Mouse (Mus musculus): Measurements from ENCODE around the gene Jazf1. TPM values are rescaled to one million over a fixed set of nuclear protein-coding genes. Genes with fewer than 3 reads are reported as not detected.

Jazf1 gene
- polyA plus RNA-seq, 1 experiment, result 1.4 TPM

DNA sequence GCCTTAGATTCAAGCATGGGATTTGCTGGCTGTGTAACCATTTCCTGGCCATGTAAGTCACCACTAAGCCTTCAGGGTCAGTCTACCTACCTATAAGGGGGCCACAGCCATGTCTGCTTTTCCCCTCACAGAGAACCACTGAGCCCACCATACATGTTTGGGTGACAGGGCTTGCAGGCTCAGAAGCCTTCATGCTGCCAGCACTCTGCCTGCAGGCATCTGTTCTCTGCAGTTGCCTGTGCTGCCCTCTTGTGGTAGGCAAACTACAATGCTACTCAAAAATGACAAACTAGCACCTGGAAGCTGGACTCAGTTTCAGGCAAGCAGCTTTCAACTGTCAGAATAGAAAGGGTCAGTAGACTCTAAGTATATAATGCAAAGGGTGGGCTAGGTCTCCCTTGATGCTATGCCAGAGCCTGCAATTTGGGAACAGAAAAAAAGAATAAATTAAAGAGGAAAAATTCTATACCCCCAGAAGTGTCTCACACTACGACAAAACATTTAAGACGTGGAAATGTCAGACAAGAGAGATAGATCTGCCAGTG, 98.6 kb downstream of the Jazf1 start:
- Histone ChIP-seq H3K27ac (ENCODE audit: control insufficient read depth, insufficient read depth, low read length) (no peak overlapping the region), H3K4me1 (replicated peaks; ENCODE audit: control insufficient read depth, insufficient read depth, low read length) (peaks cover 14% of the 10 kb centered on the region), H3K36me3 (ENCODE audit: control insufficient read depth, insufficient read depth, low read length) (no peaks in the 10 kb centered on the region), H3K4me3 (ENCODE audit: control insufficient read depth, insufficient read depth, low read length) (no peak overlapping the region), H3K27me3 (ENCODE audit: control insufficient read depth, insufficient read depth, low read length) (no peaks in the 10 kb centered on the region)
- TF ChIP-seq POLR2A (IDR thresholded peaks at IDR 0.05; ENCODE audit: control insufficient read depth, extremely low read depth, insufficient read depth, low read length, poor library complexity) (no peak), CTCF (IDR thresholded peaks at IDR 0.05; ENCODE audit: borderline replicate concordance, control insufficient read depth, extremely low read depth, insufficient read depth, low read length, poor library complexity) (peak; percentile 87)
- 97% methylated on average over 2 of the region's 2 CpGs for WGBS
- peak; percentile 81 for DNase-seq

DNA sequence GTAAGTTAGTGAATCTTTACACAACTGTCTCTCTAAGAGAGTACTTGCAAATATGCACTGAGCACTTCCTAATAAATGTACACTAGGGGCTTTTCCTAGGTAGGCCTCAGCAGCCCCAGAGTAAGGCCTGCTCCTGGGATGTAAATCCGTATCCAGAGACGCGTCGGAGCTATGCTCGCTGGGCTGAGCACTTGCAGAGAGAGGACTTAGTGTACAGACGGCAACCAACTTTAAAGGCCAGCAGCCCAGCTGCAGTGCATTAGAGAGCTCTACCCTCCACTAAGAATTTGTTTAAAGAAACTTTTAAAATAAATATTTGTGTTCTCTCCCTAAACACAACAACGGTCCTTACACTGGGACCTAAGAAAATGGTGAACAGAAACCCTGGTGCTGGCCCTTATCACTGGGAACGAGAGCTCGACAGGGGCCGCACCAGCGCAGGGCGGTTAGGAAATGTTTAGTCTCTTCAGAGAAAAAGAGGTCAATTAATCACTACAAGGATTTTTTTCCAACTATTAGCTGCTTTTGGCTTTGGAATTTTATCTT, 100.0 kb downstream of the Jazf1 start:
- H3K27me3 ChIP-seq (ENCODE audit: control insufficient read depth, insufficient read depth, low read length), result no peaks in the 10 kb centered on the region
- no peak for TF ChIP-seq POLR2A (IDR thresholded peaks at IDR 0.05; ENCODE audit: control insufficient read depth, extremely low read depth, insufficient read depth, low read length, poor library complexity)
- no peak for TF ChIP-seq CTCF (IDR thresholded peaks at IDR 0.05; ENCODE audit: borderline replicate concordance, control insufficient read depth, extremely low read depth, insufficient read depth, low read length, poor library complexity)
- H3K4me3 ChIP-seq (ENCODE audit: control insufficient read depth, insufficient read depth, low read length), result no peak overlapping the region
- WGBS, result 97% methylated on average over 12 of the region's 12 CpGs
- H3K4me1 ChIP-seq (replicated peaks; ENCODE audit: control insufficient read depth, insufficient read depth, low read length), result peaks cover 14% of the 10 kb centered on the region
- no peak overlapping the region for H3K27ac ChIP-seq (ENCODE audit: control insufficient read depth, insufficient read depth, low read length)
- no peaks in the 10 kb centered on the region for H3K36me3 ChIP-seq (ENCODE audit: control insufficient read depth, insufficient read depth, low read length)
- DNase-seq, result no peak

DNA sequence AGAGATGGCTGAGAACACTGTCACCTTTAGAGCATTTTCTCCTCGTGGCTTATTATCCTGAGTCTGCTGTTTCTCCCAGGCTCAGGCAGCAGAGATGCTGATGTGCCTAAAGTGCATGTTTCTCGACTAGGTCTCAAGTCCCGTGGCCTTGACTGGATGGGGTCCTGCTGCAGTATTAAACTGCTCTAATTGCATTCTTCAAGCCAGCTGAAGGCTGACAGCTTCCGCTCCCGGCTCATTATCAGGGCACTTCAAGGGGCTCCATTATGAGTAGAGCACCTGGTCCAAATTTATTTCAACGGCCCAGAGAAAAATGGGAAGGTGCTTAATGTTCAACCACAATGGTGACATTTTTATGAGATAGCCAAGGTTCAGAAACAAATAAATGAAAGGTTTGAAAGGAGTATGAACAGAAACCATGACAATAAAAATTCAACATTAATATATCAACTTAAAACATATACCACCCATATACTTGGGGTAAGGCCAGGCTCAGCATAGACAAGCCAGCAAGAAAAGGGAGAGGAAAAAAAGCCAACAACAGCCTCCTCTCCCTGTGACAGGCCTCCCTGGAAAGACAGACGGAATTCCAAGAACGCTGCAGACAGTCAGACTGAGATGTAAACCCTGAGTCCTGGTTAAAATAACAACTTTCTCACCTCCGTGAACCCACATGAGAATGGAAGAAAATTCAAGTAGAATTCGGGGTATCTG, 100.7 kb downstream of the Jazf1 start:
- H3K36me3 ChIP-seq (ENCODE audit: control insufficient read depth, insufficient read depth, low read length), result no peaks in the 10 kb centered on the region
- 95% methylated on average over 10 of the region's 10 CpGs for WGBS
- no peak overlapping the region for H3K27ac ChIP-seq (ENCODE audit: control insufficient read depth, insufficient read depth, low read length)
- DNase-seq, result no peak
- peaks cover 20% of the 10 kb centered on the region for H3K4me1 ChIP-seq (replicated peaks; ENCODE audit: control insufficient read depth, insufficient read depth, low read length)
- no peaks in the 10 kb centered on the region for H3K27me3 ChIP-seq (ENCODE audit: control insufficient read depth, insufficient read depth, low read length)
- TF ChIP-seq CTCF (IDR thresholded peaks at IDR 0.05; ENCODE audit: borderline replicate concordance, control insufficient read depth, extremely low read depth, insufficient read depth, low read length, poor library complexity) (no peak), POLR2A (IDR thresholded peaks at IDR 0.05; ENCODE audit: control insufficient read depth, extremely low read depth, insufficient read depth, low read length, poor library complexity) (no peak)
- no peak overlapping the region for H3K4me3 ChIP-seq (ENCODE audit: control insufficient read depth, insufficient read depth, low read length)

DNA sequence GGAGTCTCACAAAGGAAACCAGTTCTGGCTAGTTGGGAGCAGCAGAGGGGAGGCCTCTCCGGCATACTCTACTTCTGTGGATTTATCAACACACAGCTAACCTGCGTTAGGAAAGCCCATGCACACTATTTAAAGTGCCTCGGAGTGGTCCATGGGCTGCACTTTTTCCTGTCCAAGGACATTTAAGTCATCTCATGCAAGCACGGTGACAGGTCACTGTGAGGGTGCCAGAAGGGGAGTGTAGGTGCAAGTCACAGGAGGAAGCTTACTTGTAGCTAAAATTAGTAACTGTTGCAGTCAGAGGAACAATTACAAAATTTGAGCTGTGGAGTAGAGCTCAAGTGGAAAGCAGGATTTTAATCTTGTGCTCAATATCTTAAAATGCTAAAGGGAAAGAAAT, 102.4 kb downstream of the Jazf1 start:
- 41% methylated on average over 4 of the region's 4 CpGs for WGBS
- Histone ChIP-seq H3K27ac (ENCODE audit: control insufficient read depth, insufficient read depth, low read length) (no peak overlapping the region), H3K36me3 (ENCODE audit: control insufficient read depth, insufficient read depth, low read length) (no peaks in the 10 kb centered on the region), H3K27me3 (ENCODE audit: control insufficient read depth, insufficient read depth, low read length) (no peaks in the 10 kb centered on the region), H3K4me1 (replicated peaks; ENCODE audit: control insufficient read depth, insufficient read depth, low read length) (peaks cover 20% of the 10 kb centered on the region), H3K4me3 (ENCODE audit: control insufficient read depth, insufficient read depth, low read length) (no peak overlapping the region)
- DNase-seq, result no peak
- no peak for TF ChIP-seq CTCF (IDR thresholded peaks at IDR 0.05; ENCODE audit: borderline replicate concordance, control insufficient read depth, extremely low read depth, insufficient read depth, low read length, poor library complexity)
- TF ChIP-seq POLR2A (IDR thresholded peaks at IDR 0.05; ENCODE audit: control insufficient read depth, extremely low read depth, insufficient read depth, low read length, poor library complexity), result no peak

DNA sequence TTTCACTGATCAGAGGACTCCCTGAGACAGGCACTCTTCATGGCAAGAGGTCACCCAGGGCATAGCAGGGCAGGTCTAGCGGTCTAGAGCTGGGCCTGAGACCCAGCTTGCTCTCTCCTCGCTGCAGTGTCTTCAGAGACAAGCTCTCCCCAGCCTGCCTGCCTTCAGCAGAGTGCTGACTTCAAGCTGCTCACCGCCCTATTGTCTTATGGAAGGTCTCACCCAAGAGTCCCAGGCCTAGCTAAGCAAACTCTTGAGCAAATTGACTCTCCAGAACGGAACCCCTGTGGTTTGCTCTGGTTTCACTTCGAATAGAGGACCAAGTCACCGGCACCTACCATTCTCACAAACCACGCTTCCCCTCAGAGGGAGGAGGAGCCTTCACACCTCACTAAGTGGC, 103.1 kb downstream of the Jazf1 start:
- H3K27ac ChIP-seq (ENCODE audit: control insufficient read depth, insufficient read depth, low read length), result 0 out of 2 replicates have a peak overlapping the region, but pooled peaks have one; percentile 40
- H3K27me3 ChIP-seq (ENCODE audit: control insufficient read depth, insufficient read depth, low read length), result no peaks in the 10 kb centered on the region
- DNase-seq, result peak; percentile 33
- H3K36me3 ChIP-seq (ENCODE audit: control insufficient read depth, insufficient read depth, low read length), result no peaks in the 10 kb centered on the region
- H3K4me1 ChIP-seq (replicated peaks; ENCODE audit: control insufficient read depth, insufficient read depth, low read length), result peaks cover 20% of the 10 kb centered on the region
- 23% methylated on average over 7 of the region's 7 CpGs for WGBS
- no peak overlapping the region for H3K4me3 ChIP-seq (ENCODE audit: control insufficient read depth, insufficient read depth, low read length)
- TF ChIP-seq CTCF (IDR thresholded peaks at IDR 0.05; ENCODE audit: borderline replicate concordance, control insufficient read depth, extremely low read depth, insufficient read depth, low read length, poor library complexity) (0 out of 2 replicates have a peak, but pooled peaks have one; percentile 10), POLR2A (IDR thresholded peaks at IDR 0.05; ENCODE audit: control insufficient read depth, extremely low read depth, insufficient read depth, low read length, poor library complexity) (no peak)

DNA sequence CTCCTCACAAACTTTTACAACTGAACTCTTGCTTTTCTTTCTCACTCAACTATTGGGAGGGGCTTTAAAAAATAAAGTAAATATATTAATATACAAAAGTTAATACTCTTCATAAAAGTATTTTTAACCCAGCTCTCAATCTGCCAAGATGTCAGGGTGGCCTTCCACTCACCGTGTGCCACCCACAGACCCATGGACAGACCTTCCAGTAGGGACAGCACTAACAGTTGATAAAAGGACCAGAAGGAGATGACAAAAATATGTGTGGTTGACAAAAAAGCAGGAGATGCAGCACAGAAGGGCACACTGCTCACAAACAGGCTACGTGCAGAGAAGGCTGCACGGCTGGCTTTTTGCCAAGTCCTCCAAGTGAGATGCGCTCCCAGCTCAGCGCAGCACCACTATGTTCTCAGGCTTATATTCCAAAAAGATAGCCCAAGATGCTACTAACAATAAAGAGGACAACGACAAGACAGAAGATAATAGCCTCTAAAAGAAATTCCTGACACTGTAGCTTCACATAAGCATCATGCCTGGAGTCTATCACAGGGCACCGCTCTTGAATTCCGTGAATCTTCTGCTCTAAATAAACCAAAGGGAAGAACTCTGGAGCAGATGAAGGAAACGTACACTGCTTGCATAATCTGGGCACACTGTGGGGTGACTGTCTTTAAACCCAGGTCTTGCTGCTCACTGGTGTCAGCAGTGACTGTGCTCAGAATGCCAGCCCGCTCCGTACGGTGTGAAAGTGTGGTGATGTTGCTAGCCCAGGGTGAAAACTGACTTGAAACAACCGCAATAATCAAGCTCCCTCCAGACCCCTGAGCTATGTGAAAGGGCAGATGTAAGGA, 104.4 kb downstream of the Jazf1 start:
- 94% methylated on average over 13 of the region's 13 CpGs for WGBS
- Histone ChIP-seq H3K27ac (ENCODE audit: control insufficient read depth, insufficient read depth, low read length) (no peak overlapping the region), H3K4me1 (replicated peaks; ENCODE audit: control insufficient read depth, insufficient read depth, low read length) (peaks cover 20% of the 10 kb centered on the region)

More for the DNA sequence above, 104.4 kb downstream of the Jazf1 start:
- Histone ChIP-seq H3K27me3 (ENCODE audit: control insufficient read depth, insufficient read depth, low read length) (no peaks in the 10 kb centered on the region), H3K36me3 (ENCODE audit: control insufficient read depth, insufficient read depth, low read length) (no peaks in the 10 kb centered on the region), H3K4me3 (ENCODE audit: control insufficient read depth, insufficient read depth, low read length) (no peak overlapping the region)
- no peak for DNase-seq
- no peak for TF ChIP-seq POLR2A (IDR thresholded peaks at IDR 0.05; ENCODE audit: control insufficient read depth, extremely low read depth, insufficient read depth, low read length, poor library complexity)
- TF ChIP-seq CTCF (IDR thresholded peaks at IDR 0.05; ENCODE audit: borderline replicate concordance, control insufficient read depth, extremely low read depth, insufficient read depth, low read length, poor library complexity), result no peak
